Mouse (Mus musculus) bone marrow, adult 2 months (tissue): ENCODE data around the gene Ucn2. TPM values are rescaled to one million over a fixed set of nuclear protein-coding genes. Genes with fewer than 3 reads are reported as not detected.

Experiments used
- H3K27ac ChIP-seq: fragments of 200-500 bp; 2 replicates; pipeline ENCODE4 v1.5.1; 2012; ENCODE audit warnings: low read depth, mild to moderate bottlenecking, control low read depth, inconsistent platforms, low read length; ENCODE audit not compliant: control insufficient read depth, poor library complexity, insufficient read depth
- H3K4me1 ChIP-seq: fragments of 200-500 bp; 2 replicates; pipeline ENCODE4 v1.6.1; 2011; ENCODE audit warnings: low read length; ENCODE audit not compliant: control insufficient read depth, insufficient read depth
- H3K4me3 ChIP-seq: fragments of 200-500 bp; replicated peaks from 2 replicates; pipeline ENCODE3; 2011; ENCODE audit warnings: mild to moderate bottlenecking, low read depth, low read length, control low read depth; ENCODE audit not compliant: control insufficient read depth
- CTCF ChIP-seq: fragments of 200-500 bp; IDR thresholded peaks from 2 replicates; pipeline ENCODE4 v1.5.1; 2011; ENCODE audit warnings: low read length, control low read depth; ENCODE audit not compliant: control insufficient read depth, insufficient read depth
- POLR2A ChIP-seq: fragments of 200-500 bp; IDR thresholded peaks from 2 replicates; pipeline ENCODE4 v1.6.1; 2011; ENCODE audit warnings: low read depth, mild to moderate bottlenecking, control low read depth, low read length, borderline replicate concordance; ENCODE audit not compliant: control insufficient read depth
- WGBS: fragments of 180-500 bp; shearing (Covaris S2); methylation state at CpG from one replicate; pipeline ENCODE4 v1.1.7; 2018; 5-methylcytosine and 5-hydroxymethylcytosine counted together
- polyA plus RNA-seq: library from polyadenylated mRNA; stranded (reverse); fragments of >200 nt; gene quantifications from 2 replicates; pipeline ENCODE4 v1.2.4, GENCODE M21; 2011; ENCODE audit warnings: low replicate concordance; ENCODE audit not compliant: missing spikeins, insufficient read depth, insufficient read length

Gene Ucn2
- not detected in 2 replicates for polyA plus RNA-seq

- TF ChIP-seq CTCF: no peak
- TF ChIP-seq POLR2A: no peak
- Histone ChIP-seq H3K4me3 (no peak within 1 kb of the TSS), H3K27ac (no peak within 1 kb of the TSS), H3K4me1 (no peaks in the 10 kb centered on the region; the same call in 1 of the 2 replicates)
- 65% methylated on average over 4 of the region's 4 CpGs for WGBS
Observed at GRCm38 (mm10) chr9:108985710-108986109, at the start of gene Ucn2. Ucn2 (plus strand) TSS chr9:108986010.

DNA sequence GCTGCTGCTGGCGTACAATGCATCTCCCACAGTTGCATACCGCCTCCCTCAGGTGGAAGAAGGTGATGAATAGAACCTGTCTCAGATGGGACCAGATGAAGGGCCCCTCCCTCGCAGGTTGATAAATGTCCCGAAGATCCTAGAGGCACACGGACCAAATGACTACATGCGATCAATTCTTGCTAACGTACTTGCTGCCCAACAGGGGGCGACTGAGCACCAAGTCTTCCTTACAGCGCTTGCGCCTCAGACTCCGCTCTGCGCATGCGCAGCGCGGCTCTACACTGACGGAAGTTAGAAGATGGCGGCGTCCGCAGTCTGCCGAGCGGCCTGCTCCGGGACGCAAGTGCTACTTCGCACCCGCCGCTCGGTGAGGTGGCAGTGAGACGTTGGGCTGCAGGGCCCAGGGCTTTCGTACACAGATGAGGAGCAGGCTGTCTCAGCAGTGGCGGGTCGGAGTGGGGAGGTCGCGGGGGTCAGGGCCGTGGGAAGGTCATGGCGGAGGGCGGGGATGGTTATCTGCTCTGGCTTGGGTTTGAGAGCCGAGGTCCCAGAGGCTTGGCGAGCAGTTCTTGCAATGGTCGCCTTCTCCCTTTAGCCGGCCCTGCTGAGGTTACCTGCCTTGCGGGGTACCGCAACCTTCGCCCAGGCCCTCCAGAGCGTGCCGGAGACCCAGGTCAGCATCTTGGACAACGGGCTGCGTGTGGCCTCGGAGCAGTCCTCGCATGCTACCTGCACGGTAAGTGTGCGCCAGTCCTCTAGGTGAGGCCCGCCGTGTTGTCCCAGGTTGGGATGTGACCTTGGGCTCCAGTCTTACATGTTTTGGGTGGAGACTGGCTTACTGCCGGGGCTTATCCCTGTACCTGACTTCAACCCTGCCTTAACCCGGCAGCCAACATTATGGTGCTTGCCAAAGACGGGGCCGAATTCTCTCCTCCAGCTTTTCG is 49.1 kb upstream of the Ucn2 start, which contains the start of gene Uqcrc1:
Gene Uqcrc1, plus strand, starts transcription at position 216 of the 947 bp plus-strand sequence.
- WGBS: under 1% methylated on average over 58 of the region's 58 CpGs
- H3K27ac ChIP-seq: peak within 1 kb of the TSS; percentile 27; the same call in 1 of the 2 replicates
- TF ChIP-seq POLR2A (peak; percentile 93; the same call in 1 of the 2 replicates), CTCF (peak; percentile 94)

GRCm38 (mm10) chr9:108945111-108945510 is 40.7 kb upstream of the Ucn2 start:
- no peak overlapping the region for H3K27ac ChIP-seq
- TF ChIP-seq CTCF (no peak), POLR2A (no peak)
- WGBS: 90% methylated on average over 9 of the region's 9 CpGs
- no peak overlapping the region for H3K4me3 ChIP-seq
- no peaks in the 10 kb centered on the region for H3K4me1 ChIP-seq

More for the DNA sequence above, 49.1 kb upstream of the Ucn2 start, which contains the start of gene Uqcrc1:
- Histone ChIP-seq H3K4me3 (peak within 1 kb of the TSS; percentile 92), H3K4me1 (no peaks in the 10 kb centered on the region; the same call in 1 of the 2 replicates)

- H3K4me1 ChIP-seq: no peaks in the 10 kb centered on the region
- H3K4me3 ChIP-seq: no peak overlapping the region
- whole genome bisulfite sequencing: 70% methylated on average over 5 of the region's 5 CpGs
- TF ChIP-seq POLR2A (no peak), CTCF (no peak)
- H3K27ac ChIP-seq: no peak overlapping the region
Observed at GRCm38 (mm10) chr9:108945608-108946007, 40.2 kb upstream of the Ucn2 start.

DNA sequence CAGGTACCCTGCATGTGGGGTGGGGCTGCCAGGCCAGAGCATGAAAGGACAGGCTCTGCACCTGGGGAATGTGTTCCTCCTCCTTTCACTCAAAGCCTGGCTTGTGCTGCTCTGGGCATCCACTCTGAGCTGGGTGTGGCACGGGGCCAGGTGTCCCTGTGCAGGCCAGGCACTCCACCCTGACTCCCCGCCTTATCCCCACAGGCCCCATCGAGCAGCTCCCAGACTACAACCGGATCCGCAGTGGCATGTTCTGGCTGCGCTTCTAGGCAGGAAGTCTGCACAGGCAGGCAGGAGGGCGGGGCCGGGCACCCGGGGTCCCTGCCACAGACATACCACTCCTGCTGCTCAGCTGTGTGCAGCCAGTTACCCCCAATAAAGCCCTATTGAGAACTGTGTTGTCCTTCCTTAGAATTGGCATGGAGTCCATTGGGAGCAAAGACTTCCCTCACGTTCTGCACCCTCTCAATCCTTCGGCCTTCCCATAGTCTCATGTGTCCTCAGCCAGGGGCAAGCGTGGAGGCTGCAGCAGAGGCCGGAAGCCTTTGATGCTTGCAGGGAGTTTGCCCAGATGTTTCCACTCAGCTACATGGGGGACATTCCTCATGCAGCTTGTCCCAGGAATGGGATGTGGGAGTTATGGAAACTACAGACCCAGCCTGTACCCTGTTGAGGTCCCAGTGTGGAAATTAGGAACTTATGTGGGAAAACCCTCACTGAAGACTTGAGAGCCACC is 36.4 kb upstream of the Ucn2 start:
- H3K4me3 ChIP-seq: no peak overlapping the region
- no peak overlapping the region for H3K27ac ChIP-seq
- no peaks in the 10 kb centered on the region for H3K4me1 ChIP-seq
- WGBS: 86% methylated on average over 13 of the region's 13 CpGs
- TF ChIP-seq POLR2A (no peak), CTCF (no peak)

GRCm38 (mm10) chr9:108949967-108950728 is 35.7 kb upstream of the Ucn2 start:
- WGBS: 87% methylated on average over 9 of the region's 9 CpGs

GRCm38 (mm10) chr9:108953081-108953636 is 32.7 kb upstream of the Ucn2 start, which contains the start of gene Col7a1:
Col7a1 (plus strand) TSS chr9:108953586.
- 21% methylated on average over 15 of the region's 15 CpGs for WGBS
- H3K4me3 ChIP-seq: no peak within 1 kb of the TSS
- TF ChIP-seq POLR2A (no peak), CTCF (no peak)
- H3K27ac ChIP-seq: no peak within 1 kb of the TSS
- no peaks in the 10 kb centered on the region for H3K4me1 ChIP-seq

More at GRCm38 (mm10) chr9:108949967-108950728, 35.7 kb upstream of the Ucn2 start:
- no peaks in the 10 kb centered on the region for H3K4me1 ChIP-seq
- no peak overlapping the region for H3K27ac ChIP-seq
- H3K4me3 ChIP-seq: no peak overlapping the region
- TF ChIP-seq POLR2A (no peak), CTCF (no peak)
